22 mouse cellular contexts compared by ENCODE assay signal in the genomic region with DNA sequence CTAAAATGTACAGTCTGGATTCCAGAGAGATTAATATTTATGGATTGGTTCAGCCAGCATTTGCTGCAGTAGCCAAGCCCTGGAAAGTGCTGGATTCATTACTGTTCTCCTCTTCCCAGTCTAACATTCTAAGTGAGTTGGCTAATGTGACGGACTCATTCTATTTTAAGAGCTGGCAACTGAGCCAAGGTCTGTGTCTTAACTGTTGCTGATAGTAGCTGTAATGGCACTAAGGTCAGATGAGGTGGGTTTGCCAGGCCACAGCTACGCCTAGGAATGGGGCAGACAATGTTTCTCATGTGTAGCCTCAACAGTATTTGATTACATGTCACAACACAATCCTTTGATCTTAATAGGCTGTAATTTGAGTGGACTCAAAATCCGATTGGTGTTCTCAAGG.
DNase-seq lines count a peak whose midpoint lies in the region; ATAC-seq and TF ChIP-seq lines count a peak whose summit lies in the region.
"Had no signal": no experiment of that assay in that cellular context is flagged by ENCODE, and none has a peak within 500 bp of the region (broad histone marks: within the 10 kb centered on the region; RNA-seq: fewer than 3 reads in every experiment).

No protein-coding gene starts in this region.

- no peaks in the 10 kb centered on the region; the same call in 1 of the 2 replicates for H3K9me3 ChIP-seq in heart, embryonic 16.5 days (replicated peaks; ENCODE audit: control insufficient read depth, low read length)
- H3K9me3 ChIP-seq in liver, postnatal 0 days (ENCODE audit: low read length), result no peaks in the 10 kb centered on the region
- H3K9me3 ChIP-seq in hindbrain, embryonic 12.5 days (replicated peaks), result peaks cover 8% of the 10 kb centered on the region
- H3K9me3 ChIP-seq: embryonic facial prominence, embryonic 15.5 days had no signal

- no peak overlapping the region for H3K4me3 ChIP-seq in heart, embryonic 16.5 days (ENCODE audit: low read length)
- no peak overlapping the region for H3K4me3 ChIP-seq in liver, postnatal 0 days (ENCODE audit: low read depth, low read length)
- no peak overlapping the region for H3K4me3 ChIP-seq in hindbrain, embryonic 12.5 days
- H3K4me3 ChIP-seq: embryonic facial prominence, embryonic 15.5 days; hindbrain, embryonic 13.5 days; left cerebral cortex, adult 2 months; midbrain, embryonic 13.5 days; neural tube, embryonic 13.5 days had no signal

- intact Hi-C loops in heart, postnatal 25 days (cut with DNase I), result loop anchor here (5.0 kb wide), 1 partner anchor 55 kb away; no protein-coding TSS in a partner anchor

- peak; percentile 61 for DNase-seq in adrenal gland, adult 2 months
- DNase-seq in adrenal gland, postnatal 25 days, result no peak
- peak; percentile 71 to 73 for DNase-seq in heart, adult 18-20 months
- DNase-seq in heart, postnatal 25 days (ENCODE audit: low spot score), result no peak
- no peak for DNase-seq in liver, postnatal 0 days
- no peak for DNase-seq in T-cell, adult 2 months (ENCODE audit: low spot score)
- DNase-seq: cerebellum, postnatal 14 days; embryo, embryonic 11 days; forebrain, postnatal 0 days; kidney, adult 9 months; kidney, postnatal 25 days; left cerebral cortex, postnatal 4 days; liver; lung, postnatal 10 days; thymus, postnatal 14 days had no signal

- TF ChIP-seq EP300 in liver, postnatal 0 days (IDR thresholded peaks at IDR 0.05; ENCODE audit: low read depth), result no peak

- H3K27ac ChIP-seq in heart, embryonic 16.5 days (ENCODE audit: low read length), result peak overlapping the region; percentile 80
- H3K27ac ChIP-seq in liver, postnatal 0 days (ENCODE audit: low read depth), result no peak overlapping the region
- H3K27ac ChIP-seq in hindbrain, embryonic 12.5 days, result no peak overlapping the region
- H3K27ac ChIP-seq: embryonic facial prominence, embryonic 15.5 days; hindbrain, embryonic 13.5 days; left cerebral cortex, adult 2 months; midbrain, embryonic 13.5 days; neural tube, embryonic 13.5 days had no signal

- peaks cover 25% of the 10 kb centered on the region for H3K4me1 ChIP-seq in heart, embryonic 16.5 days (ENCODE audit: control insufficient read depth, insufficient read depth, low read length)
- H3K4me1 ChIP-seq in liver, postnatal 0 days (ENCODE audit: insufficient read depth), result no peaks in the 10 kb centered on the region
- H3K4me1 ChIP-seq in hindbrain, embryonic 12.5 days, result no peaks in the 10 kb centered on the region
- H3K4me1 ChIP-seq: embryonic facial prominence, embryonic 15.5 days; hindbrain, embryonic 13.5 days; midbrain, embryonic 13.5 days; neural tube, embryonic 13.5 days had no signal

- H3K4me2 ChIP-seq in heart, embryonic 16.5 days (ENCODE audit: low read depth, low read length), result no peak overlapping the region
- H3K4me2 ChIP-seq in liver, postnatal 0 days (ENCODE audit: low read depth, low read length), result no peak overlapping the region
- no peak overlapping the region for H3K4me2 ChIP-seq in hindbrain, embryonic 12.5 days (replicated peaks)
- H3K4me2 ChIP-seq: embryonic facial prominence, embryonic 15.5 days; hindbrain, embryonic 13.5 days; midbrain, embryonic 13.5 days; neural tube, embryonic 13.5 days had no signal

- 37% methylated on average over 3 of the region's 3 CpGs for WGBS in heart, embryonic 16.5 days
- 77% methylated on average over 3 of the region's 3 CpGs for WGBS in liver, postnatal 0 days (ENCODE audit: insufficient replicate concordance)
- WGBS in hindbrain, embryonic 12.5 days, result 77% methylated on average over 3 of the region's 3 CpGs

- no peaks in the 10 kb centered on the region for H3K27me3 ChIP-seq in heart, embryonic 16.5 days (ENCODE audit: control insufficient read depth, insufficient read depth, low read length)
- H3K27me3 ChIP-seq in liver, postnatal 0 days (ENCODE audit: insufficient read depth, low read length), result no peaks in the 10 kb centered on the region
- H3K27me3 ChIP-seq in hindbrain, embryonic 12.5 days, result peaks cover 22% of the 10 kb centered on the region
- H3K27me3 ChIP-seq: embryonic facial prominence, embryonic 15.5 days had no signal

- H3K36me3 ChIP-seq in heart, embryonic 16.5 days (ENCODE audit: control insufficient read depth, insufficient read depth), result no peaks in the 10 kb centered on the region
- H3K36me3 ChIP-seq in liver, postnatal 0 days (replicated peaks; ENCODE audit: insufficient read depth, low read length), result no peaks in the 10 kb centered on the region
- no peaks in the 10 kb centered on the region for H3K36me3 ChIP-seq in hindbrain, embryonic 12.5 days
- H3K36me3 ChIP-seq: hindbrain, embryonic 13.5 days; midbrain, embryonic 13.5 days; neural tube, embryonic 13.5 days had no signal

- H3K9ac ChIP-seq in heart, embryonic 16.5 days (ENCODE audit: low read length), result no peak overlapping the region
- no peak overlapping the region for H3K9ac ChIP-seq in liver, postnatal 0 days (replicated peaks)
- no peak overlapping the region for H3K9ac ChIP-seq in hindbrain, embryonic 12.5 days
- H3K9ac ChIP-seq: embryonic facial prominence, embryonic 15.5 days; forebrain, postnatal 0 days; hindbrain, embryonic 13.5 days; midbrain, embryonic 13.5 days; neural tube, embryonic 13.5 days had no signal

- TF ChIP-seq CTCF in liver, postnatal 0 days (IDR thresholded peaks at IDR 0.05; ENCODE audit: low read depth), result no peak

- peak; percentile 82 for ATAC-seq in heart, embryonic 16.5 days (replicated peaks; ENCODE audit: extremely low read depth, insufficient read depth, low FRiP score)
- no peak for ATAC-seq in liver, postnatal 0 days
- ATAC-seq in hindbrain, embryonic 12.5 days (ENCODE audit: low FRiP score), result no peak
- ATAC-seq: forebrain, postnatal 0 days; midbrain, embryonic 13.5 days had no signal

Comparison
In these comparisons a context has a peak if more than half of its experiments do, and no peak if none do; other contexts are left out.
1. DNase-seq: peak in adrenal gland, adult 2 months (single experiment) and heart, adult 18-20 months (2 of 2); none in adrenal gland, postnatal 25 days (single experiment), heart, postnatal 25 days (single experiment), liver, postnatal 0 days (single experiment) and T-cell, adult 2 months (single experiment).